Mouse (Mus musculus): ENCODE measurements around the gene Tssk6.

DNA sequence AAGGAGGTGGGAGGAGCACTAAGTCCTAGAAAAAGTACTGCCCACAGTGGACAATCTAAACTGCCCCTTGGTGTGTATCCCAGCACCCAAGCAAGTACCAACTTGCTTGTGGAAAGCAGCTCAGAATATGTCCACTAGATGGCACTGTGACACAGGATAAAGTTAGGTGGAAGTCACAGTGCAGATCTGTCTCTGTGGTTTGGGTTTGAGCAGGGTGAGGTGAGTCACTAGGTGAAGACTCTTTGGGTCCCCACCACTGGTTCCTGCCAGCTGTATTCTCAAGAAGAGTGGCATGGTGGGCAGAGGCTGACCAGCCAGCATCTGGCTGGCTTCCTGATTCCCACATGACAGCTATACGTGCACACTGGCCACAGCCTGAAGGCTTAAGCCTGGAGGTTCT lies 17.0 kb downstream of the Tssk6 start:
- TF ChIP-seq CTCF (IDR thresholded peaks at IDR 0.05; ENCODE audit: low read depth, low read length) (peak; percentile 53), POLR2A (IDR thresholded peaks at IDR 0.05; ENCODE audit: extremely low read depth, insufficient read depth, low read length) (no peak)

All from liver, adult 2 months (tissue).